Mouse (Mus musculus) G1E (cell line): ENCODE measurements at regions not wholly inside any gene's neighbourhood (a gene's known extent, or its start where the extent isn't known, plus 50 kb on each side); places are given as distances from the start of the nearest gene placed in this dataset.

ENCODE experiments used
- CTCF ChIP-seq: IDR thresholded peaks from 2 replicates; pipeline ENCODE4 v1.5.1; 2012; ENCODE audit warnings: low read depth, low read length, inconsistent platforms, mixed read lengths
- GATA1 ChIP-seq: IDR thresholded peaks from 2 replicates; pipeline ENCODE4 v1.6.1; 2012; ENCODE audit warnings: borderline replicate concordance, low read length, inconsistent platforms, mixed read lengths
- GATA2 ChIP-seq: IDR thresholded peaks from 2 replicates; pipeline ENCODE4 v1.6.1; 2012; ENCODE audit warnings: low read depth, low read length, inconsistent platforms, borderline replicate concordance

DNA sequence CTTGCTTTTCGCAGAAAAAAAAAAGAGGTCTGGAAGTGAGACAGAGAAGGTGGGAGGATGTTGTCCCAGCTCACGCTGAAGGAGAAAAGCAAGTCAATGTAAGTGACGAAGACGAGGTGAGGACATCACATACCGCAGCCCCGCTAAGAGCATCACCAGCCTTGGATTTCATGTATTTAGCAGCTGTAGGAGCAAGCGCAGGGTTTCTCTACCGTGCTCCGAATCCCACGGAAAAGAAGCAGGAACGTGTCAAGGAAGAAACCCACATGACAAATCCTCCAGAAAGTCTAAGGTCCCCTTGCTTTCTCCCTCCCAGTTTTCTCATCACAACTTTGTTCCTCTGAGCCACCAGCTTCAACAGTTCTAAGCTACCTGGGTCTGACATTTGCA, 174.3 kb upstream of the Lef1 start:
- TF ChIP-seq CTCF: no peak
- no peak for TF ChIP-seq GATA1
- no peak for TF ChIP-seq GATA2
